Mouse (Mus musculus): Measurements from ENCODE around the gene Lamc3. TPM values are rescaled to one million over a fixed set of nuclear protein-coding genes. Genes with fewer than 3 reads are reported as not detected.
A peak's percentile ranks its signal among the peaks of the same experiment; 100 is the strongest.

Lamc3 gene
- polyA plus RNA-seq, 1 experiment from 2014 or later = 8.4 TPM

- H3K36me3 ChIP-seq = peaks cover 82% of the 10 kb centered on the region
- H3K4me1 ChIP-seq (replicated peaks) = peaks cover 25% of the 10 kb centered on the region
These were observed 78.0 kb downstream of the Lamc3 start for GRCm38 (mm10) chr2:31965110-31965509.

GRCm38 (mm10) chr2:31966801-31967200 is 79.7 kb downstream of the Lamc3 start:
- Histone ChIP-seq H3K4me3 (no peak overlapping the region), H3K27ac (no peak overlapping the region), H3K36me3 (peaks cover 82% of the 10 kb centered on the region), H3K27me3 (ENCODE audit: insufficient read depth, poor library complexity, severe bottlenecking) (no peaks in the 10 kb centered on the region), H3K4me1 (replicated peaks) (peaks cover 17% of the 10 kb centered on the region), H3K9me3 (no peaks in the 10 kb centered on the region)
- no peak for DNase-seq (ENCODE audit: low spot score)
- WGBS = 87% methylated on average over 8 of the region's 8 CpGs

More at GRCm38 (mm10) chr2:31965110-31965509, 78.0 kb downstream of the Lamc3 start:
- Histone ChIP-seq H3K4me3 (no peak overlapping the region), H3K27me3 (ENCODE audit: insufficient read depth, poor library complexity, severe bottlenecking) (no peaks in the 10 kb centered on the region), H3K9me3 (no peaks in the 10 kb centered on the region), H3K27ac (no peak overlapping the region)
- DNase-seq (ENCODE audit: low spot score) = peak; percentile 28

- H3K4me3 ChIP-seq = no peak overlapping the region
- peaks cover 64% of the 10 kb centered on the region for H3K36me3 ChIP-seq
- no peaks in the 10 kb centered on the region for H3K9me3 ChIP-seq
- no peak overlapping the region for H3K27ac ChIP-seq
- no peaks in the 10 kb centered on the region for H3K27me3 ChIP-seq (ENCODE audit: insufficient read depth, poor library complexity, severe bottlenecking)
- 88% methylated on average over 4 of the region's 4 CpGs for WGBS
- DNase-seq (ENCODE audit: low spot score) = no peak
- peaks cover 17% of the 10 kb centered on the region for H3K4me1 ChIP-seq (replicated peaks)
These were observed 85.5 kb downstream of the Lamc3 start for GRCm38 (mm10) chr2:31972589-31972988.

DNA sequence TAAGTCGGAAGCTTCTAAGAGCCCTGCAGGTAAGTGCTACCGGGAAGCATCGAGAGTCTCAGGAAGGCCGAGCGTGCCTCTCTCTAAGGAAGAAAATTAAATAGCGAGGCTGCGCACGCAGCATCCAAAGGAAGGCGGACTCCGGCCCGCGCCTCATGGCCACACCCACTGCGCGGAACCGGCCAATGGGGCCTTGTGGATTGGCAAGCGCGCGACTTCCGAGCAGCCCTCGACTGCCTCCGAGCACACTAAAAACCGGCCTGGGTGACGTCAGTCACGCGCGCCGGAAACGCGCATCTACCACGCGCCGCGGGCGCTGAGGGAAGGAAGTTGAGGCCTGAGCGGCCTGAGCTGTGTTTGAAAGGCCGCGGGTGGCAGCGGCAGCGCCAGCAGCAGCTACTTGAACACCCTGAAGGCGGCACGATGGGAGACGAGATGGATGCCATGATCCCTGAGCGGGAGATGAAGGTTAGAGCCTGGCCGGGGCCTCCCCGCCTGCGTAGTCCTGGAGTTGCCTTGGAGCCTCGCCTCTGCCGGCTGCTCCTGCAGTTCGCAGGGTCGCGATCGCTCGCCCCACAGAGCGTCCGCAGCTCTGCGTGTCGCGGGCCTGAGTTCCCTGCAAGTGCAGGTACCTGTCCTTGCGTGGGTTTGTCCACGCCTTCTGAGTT is 87.2 kb downstream of the Lamc3 start, which contains the start of gene Nup214:
Gene Nup214, plus strand, starts transcription at position 296 of the 668 bp plus-strand sequence.
- DNase-seq (ENCODE audit: low spot score) = peak; percentile 100
- H3K4me1 ChIP-seq (replicated peaks) = peaks cover 17% of the 10 kb centered on the region
- no peaks in the 10 kb centered on the region for H3K27me3 ChIP-seq (ENCODE audit: insufficient read depth, poor library complexity, severe bottlenecking)
- H3K4me3 ChIP-seq = peak within 1 kb of the TSS; percentile 98
- no peaks in the 10 kb centered on the region for H3K9me3 ChIP-seq
- peaks cover 65% of the 10 kb centered on the region for H3K36me3 ChIP-seq
- H3K27ac ChIP-seq = peak within 1 kb of the TSS; percentile 93
- WGBS = under 1% methylated on average over 60 of the region's 60 CpGs

DNA sequence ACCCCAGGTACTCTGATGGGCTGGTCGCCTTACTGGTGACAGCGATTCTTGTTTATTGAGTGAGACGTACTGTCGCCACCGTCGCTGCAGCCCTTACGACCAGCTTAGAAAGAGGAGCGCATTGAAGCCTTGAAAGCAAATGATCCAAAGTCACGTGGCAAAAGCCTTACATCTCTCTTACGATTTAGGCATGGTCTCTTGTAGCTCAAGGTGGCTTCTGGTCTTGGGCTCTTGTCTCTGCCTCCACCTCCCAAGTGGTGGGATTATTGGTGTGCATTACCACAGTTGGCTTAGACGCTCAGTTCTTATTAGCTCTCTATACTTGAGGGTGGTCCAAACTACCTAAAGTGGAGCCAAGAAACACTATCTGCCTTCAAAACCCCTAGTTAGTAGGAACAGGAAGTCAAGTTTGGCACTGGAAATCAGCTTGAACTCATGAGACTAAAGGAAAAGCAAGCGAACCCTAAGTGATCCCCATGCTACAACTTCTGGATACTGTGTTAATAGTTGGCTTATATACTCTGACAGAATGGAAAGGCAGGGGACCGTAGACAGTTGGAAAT is 87.8 kb downstream of the Lamc3 start:
- 11% methylated on average over 13 of the region's 13 CpGs for WGBS
- Histone ChIP-seq H3K4me1 (replicated peaks) (peaks cover 17% of the 10 kb centered on the region), H3K9me3 (no peaks in the 10 kb centered on the region), H3K27ac (peak overlapping the region; percentile 93), H3K27me3 (ENCODE audit: insufficient read depth, poor library complexity, severe bottlenecking) (no peaks in the 10 kb centered on the region), H3K4me3 (peak overlapping the region; percentile 98), H3K36me3 (peaks cover 65% of the 10 kb centered on the region)
- no peak for DNase-seq (ENCODE audit: low spot score)

DNA sequence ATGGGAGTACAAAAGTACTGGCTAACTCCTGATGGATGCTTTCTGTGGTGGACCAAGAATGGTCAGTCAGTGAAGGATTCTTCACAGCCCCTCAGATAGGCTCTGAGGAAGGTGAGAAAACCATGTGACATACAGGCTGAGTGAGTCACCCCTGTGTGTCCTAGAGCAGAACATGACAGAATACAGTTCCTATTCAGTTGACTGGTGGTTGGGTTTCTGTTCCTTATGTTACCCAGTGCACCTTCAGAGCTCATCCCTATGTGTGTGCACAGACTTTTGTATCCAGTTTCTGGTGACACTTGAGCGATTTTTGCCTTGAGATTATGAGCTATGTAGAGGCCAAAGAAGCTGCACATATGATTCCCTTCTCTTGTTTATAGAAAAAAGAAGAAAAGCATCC is 100.7 kb downstream of the Lamc3 start:
- Histone ChIP-seq H3K4me3 (no peak overlapping the region), H3K9me3 (no peaks in the 10 kb centered on the region), H3K27ac (no peak overlapping the region), H3K4me1 (replicated peaks) (no peaks in the 10 kb centered on the region), H3K27me3 (ENCODE audit: insufficient read depth, poor library complexity, severe bottlenecking) (no peaks in the 10 kb centered on the region), H3K36me3 (peaks cover 100% of the 10 kb centered on the region)
- DNase-seq (ENCODE audit: low spot score) = no peak
- WGBS = 94% methylated on average over 1 of the region's 1 CpGs

GRCm38 (mm10) chr2:31990961-31991360 is 103.9 kb downstream of the Lamc3 start:
- DNase-seq (ENCODE audit: low spot score) = no peak
- 93% methylated on average over 4 of the region's 4 CpGs for WGBS
- Histone ChIP-seq H3K27ac (no peak overlapping the region), H3K36me3 (peaks cover 99% of the 10 kb centered on the region), H3K4me3 (no peak overlapping the region), H3K4me1 (replicated peaks) (no peaks in the 10 kb centered on the region), H3K27me3 (ENCODE audit: insufficient read depth, poor library complexity, severe bottlenecking) (no peaks in the 10 kb centered on the region), H3K9me3 (no peaks in the 10 kb centered on the region)

DNA sequence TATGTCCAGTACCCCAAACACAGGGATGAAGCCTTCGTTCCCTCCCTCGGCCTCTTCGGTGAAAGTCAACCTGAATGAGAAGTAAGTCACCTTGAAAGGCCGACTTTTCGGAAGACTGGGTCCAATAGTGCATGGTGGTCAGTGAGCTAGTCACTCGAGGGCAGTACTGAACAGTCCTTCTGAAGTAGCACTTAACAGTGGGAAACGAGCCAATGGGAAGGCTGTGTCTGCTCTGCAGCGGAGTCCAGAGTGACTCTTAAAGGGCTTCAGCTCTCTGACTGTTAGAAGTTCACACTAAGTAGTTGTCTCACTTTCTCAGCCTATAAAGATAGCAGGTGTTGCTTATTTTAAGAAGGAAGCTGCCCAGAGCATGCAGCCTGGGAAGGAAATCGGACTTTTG is 107.8 kb downstream of the Lamc3 start:
- WGBS = 94% methylated on average over 9 of the region's 9 CpGs
- Histone ChIP-seq H3K36me3 (peaks cover 99% of the 10 kb centered on the region), H3K4me1 (replicated peaks) (no peaks in the 10 kb centered on the region), H3K27ac (no peak overlapping the region), H3K9me3 (no peaks in the 10 kb centered on the region), H3K4me3 (no peak overlapping the region), H3K27me3 (ENCODE audit: insufficient read depth, poor library complexity, severe bottlenecking) (no peaks in the 10 kb centered on the region)
- no peak for DNase-seq (ENCODE audit: low spot score)

- no peaks in the 10 kb centered on the region for H3K9me3 ChIP-seq
- no peak overlapping the region for H3K4me3 ChIP-seq
- 95% methylated on average over 13 of the region's 13 CpGs for WGBS
- DNase-seq (ENCODE audit: low spot score) = no peak
- H3K27me3 ChIP-seq (ENCODE audit: insufficient read depth, poor library complexity, severe bottlenecking) = no peaks in the 10 kb centered on the region
- H3K4me1 ChIP-seq (replicated peaks) = no peaks in the 10 kb centered on the region
- H3K27ac ChIP-seq = no peak overlapping the region
- H3K36me3 ChIP-seq = peaks cover 99% of the 10 kb centered on the region
These were observed 109.0 kb downstream of the Lamc3 start for GRCm38 (mm10) chr2:31996060-31996459.

Other genes starting within 250 kb of the Lamc3 start
- gene Prdm12, start 247.3 kb upstream of the Lamc3 start, polyA plus RNA-seq (2016; fragmentation: Nextera tagmentation; extraction: Ambion mirVana) = 3.8 and 8.1 TPM in 2 replicates
- gene Exosc2, start 216.6 kb upstream of the Lamc3 start, polyA plus RNA-seq (2016; fragmentation: Nextera tagmentation; extraction: Ambion mirVana) = 77.9 and 102 TPM in 2 replicates
- gene Abl1, start 198.9 kb upstream of the Lamc3 start, polyA plus RNA-seq (2016; fragmentation: Nextera tagmentation; extraction: Ambion mirVana) = 43.9 and 47.5 TPM in 2 replicates
- gene Qrfp, start 76.7 kb upstream of the Lamc3 start, polyA plus RNA-seq (2016; fragmentation: Nextera tagmentation; extraction: Ambion mirVana) = 0.12 and 0.20 TPM in 2 replicates
- 0.60 and 2.0 TPM in 2 replicates for gene Fibcd1, start 41.3 kb upstream of the Lamc3 start, polyA plus RNA-seq (2016; fragmentation: Nextera tagmentation; extraction: Ambion mirVana)
- 47.3 and 71.6 TPM in 2 replicates for gene Aif1l, start 62.8 kb downstream of the Lamc3 start, polyA plus RNA-seq (2016; fragmentation: Nextera tagmentation; extraction: Ambion mirVana)
- gene Nup214, start 87.1 kb downstream of the Lamc3 start, polyA plus RNA-seq (2016; fragmentation: Nextera tagmentation; extraction: Ambion mirVana) = 99.3 and 109 TPM in 2 replicates
- gene Fam78a, start 197.6 kb downstream of the Lamc3 start, polyA plus RNA-seq (2016; fragmentation: Nextera tagmentation; extraction: Ambion mirVana) = 1.5 and 2.2 TPM in 2 replicates
- gene Plpp7, start 208.2 kb downstream of the Lamc3 start, polyA plus RNA-seq (2016; fragmentation: Nextera tagmentation; extraction: Ambion mirVana) = 7.6 and 7.9 TPM in 2 replicates

Data from hindbrain, embryonic 10.5 days (tissue).